Mouse (Mus musculus): ENCODE data around the gene Cyfip2. TPM values are rescaled to one million over a fixed set of nuclear protein-coding genes. Genes with fewer than 3 reads are reported as not detected.
A peak's percentile ranks its signal among the peaks of the same experiment; 100 is the strongest.

Gene Cyfip2
- polyA plus RNA-seq, 1 experiment from 2014 or later, result 8.6 TPM

- H3K4me3 ChIP-seq (ENCODE audit: low read length), result no peak overlapping the region
- no peaks in the 10 kb centered on the region for H3K4me1 ChIP-seq (replicated peaks; ENCODE audit: control insufficient read depth, insufficient read depth, low read length)
- 89% methylated on average over 6 of the region's 6 CpGs for WGBS
- H3K36me3 ChIP-seq (ENCODE audit: control insufficient read depth, insufficient read depth, low read length), result no peaks in the 10 kb centered on the region
- H3K9me3 ChIP-seq (ENCODE audit: control insufficient read depth, low read length), result no peaks in the 10 kb centered on the region
- ATAC-seq (ENCODE audit: low read depth), result no peak
- H3K9ac ChIP-seq (ENCODE audit: low read length), result no peak overlapping the region
- no peak overlapping the region for H3K27ac ChIP-seq (ENCODE audit: low read length)
- no peaks in the 10 kb centered on the region for H3K27me3 ChIP-seq (ENCODE audit: control insufficient read depth, insufficient read depth, low read depth, low read length)
- H3K4me2 ChIP-seq (ENCODE audit: low read depth, low read length), result no peak overlapping the region
Observed at GRCm38 (mm10) chr11:46176155-46176554, 136.5 kb downstream of the Cyfip2 start.

- Histone ChIP-seq H3K9ac (ENCODE audit: low read length) (no peak overlapping the region), H3K4me3 (ENCODE audit: low read length) (no peak overlapping the region), H3K9me3 (ENCODE audit: control insufficient read depth, low read length) (no peaks in the 10 kb centered on the region), H3K36me3 (ENCODE audit: control insufficient read depth, insufficient read depth, low read length) (no peaks in the 10 kb centered on the region), H3K27ac (ENCODE audit: low read length) (no peak overlapping the region), H3K4me2 (ENCODE audit: low read depth, low read length) (no peak overlapping the region), H3K27me3 (ENCODE audit: control insufficient read depth, insufficient read depth, low read depth, low read length) (no peaks in the 10 kb centered on the region), H3K4me1 (replicated peaks; ENCODE audit: control insufficient read depth, insufficient read depth, low read length) (no peaks in the 10 kb centered on the region)
- WGBS, result 89% methylated on average over 9 of the region's 9 CpGs
- ATAC-seq (ENCODE audit: low read depth), result no peak
Observed at GRCm38 (mm10) chr11:46172128-46172527, 140.5 kb downstream of the Cyfip2 start.

- Histone ChIP-seq H3K27ac (ENCODE audit: low read length) (no peak overlapping the region), H3K36me3 (ENCODE audit: control insufficient read depth, insufficient read depth, low read length) (no peaks in the 10 kb centered on the region), H3K4me1 (replicated peaks; ENCODE audit: control insufficient read depth, insufficient read depth, low read length) (no peaks in the 10 kb centered on the region; the same call in 1 of the 2 replicates), H3K4me2 (ENCODE audit: low read depth, low read length) (no peak overlapping the region), H3K27me3 (ENCODE audit: control insufficient read depth, insufficient read depth, low read depth, low read length) (peaks cover 2% of the 10 kb centered on the region), H3K9me3 (ENCODE audit: control insufficient read depth, low read length) (no peaks in the 10 kb centered on the region), H3K4me3 (ENCODE audit: low read length) (no peak overlapping the region), H3K9ac (ENCODE audit: low read length) (no peak overlapping the region)
- WGBS, result 60% methylated on average over 3 of the region's 3 CpGs
- no peak for ATAC-seq (ENCODE audit: low read depth)
Observed at GRCm38 (mm10) chr11:46169908-46170307, 142.8 kb downstream of the Cyfip2 start.

GRCm38 (mm10) chr11:46168506-46168905 is 144.2 kb downstream of the Cyfip2 start:
- H3K36me3 ChIP-seq (ENCODE audit: control insufficient read depth, insufficient read depth, low read length), result no peaks in the 10 kb centered on the region
- ATAC-seq (ENCODE audit: low read depth), result no peak
- no peak overlapping the region for H3K9ac ChIP-seq (ENCODE audit: low read length)
- H3K4me3 ChIP-seq (ENCODE audit: low read length), result no peak overlapping the region
- no peak overlapping the region for H3K4me2 ChIP-seq (ENCODE audit: low read depth, low read length)
- H3K27ac ChIP-seq (ENCODE audit: low read length), result no peak overlapping the region
- peaks cover 2% of the 10 kb centered on the region for H3K27me3 ChIP-seq (ENCODE audit: control insufficient read depth, insufficient read depth, low read depth, low read length)
- WGBS, result 77% methylated on average over 7 of the region's 7 CpGs
- no peaks in the 10 kb centered on the region; the same call in 1 of the 2 replicates for H3K4me1 ChIP-seq (replicated peaks; ENCODE audit: control insufficient read depth, insufficient read depth, low read length)
- no peaks in the 10 kb centered on the region for H3K9me3 ChIP-seq (ENCODE audit: control insufficient read depth, low read length)

GRCm38 (mm10) chr11:46165866-46166585 is 146.6 kb downstream of the Cyfip2 start, which contains the start of gene Nipal4:
Gene Nipal4 (minus strand): TSS chr11:46166508.
- peak within 1 kb of the TSS; percentile 98 for H3K4me2 ChIP-seq (ENCODE audit: low read depth, low read length)
- peaks cover 2% of the 10 kb centered on the region for H3K27me3 ChIP-seq (ENCODE audit: control insufficient read depth, insufficient read depth, low read depth, low read length)
- H3K9ac ChIP-seq (ENCODE audit: low read length), result peak within 1 kb of the TSS; percentile 71
- H3K36me3 ChIP-seq (ENCODE audit: control insufficient read depth, insufficient read depth, low read length), result no peaks in the 10 kb centered on the region
- H3K9me3 ChIP-seq (ENCODE audit: control insufficient read depth, low read length), result no peaks in the 10 kb centered on the region
- ATAC-seq (ENCODE audit: low read depth), result peak; percentile 76
- peak within 1 kb of the TSS; percentile 61 for H3K4me3 ChIP-seq (ENCODE audit: low read length)
- 1% methylated on average over 40 of the region's 40 CpGs for whole genome bisulfite sequencing
- H3K27ac ChIP-seq (ENCODE audit: low read length), result no peak within 1 kb of the TSS
- no peaks in the 10 kb centered on the region; the same call in 1 of the 2 replicates for H3K4me1 ChIP-seq (replicated peaks; ENCODE audit: control insufficient read depth, insufficient read depth, low read length)

- H3K4me2 ChIP-seq (ENCODE audit: low read depth, low read length), result no peak overlapping the region
- H3K9me3 ChIP-seq (ENCODE audit: control insufficient read depth, low read length), result no peaks in the 10 kb centered on the region
- no peak for ATAC-seq (ENCODE audit: low read depth)
- H3K4me3 ChIP-seq (ENCODE audit: low read length), result no peak overlapping the region
- H3K27ac ChIP-seq (ENCODE audit: low read length), result no peak overlapping the region
- no peak overlapping the region for H3K9ac ChIP-seq (ENCODE audit: low read length)
- H3K36me3 ChIP-seq (ENCODE audit: control insufficient read depth, insufficient read depth, low read length), result no peaks in the 10 kb centered on the region
- no peaks in the 10 kb centered on the region for H3K4me1 ChIP-seq (replicated peaks; ENCODE audit: control insufficient read depth, insufficient read depth, low read length)
- H3K27me3 ChIP-seq (ENCODE audit: control insufficient read depth, insufficient read depth, low read depth, low read length), result no peaks in the 10 kb centered on the region
Observed at GRCm38 (mm10) chr11:46157462-46157861, 155.2 kb downstream of the Cyfip2 start.

- WGBS, result 83% methylated on average over 8 of the region's 8 CpGs
- no peak for ATAC-seq (ENCODE audit: low read depth)
- H3K4me2 ChIP-seq (ENCODE audit: low read depth, low read length), result no peak overlapping the region
- no peaks in the 10 kb centered on the region for H3K4me1 ChIP-seq (replicated peaks; ENCODE audit: control insufficient read depth, insufficient read depth, low read length)
- H3K27me3 ChIP-seq (ENCODE audit: control insufficient read depth, insufficient read depth, low read depth, low read length), result no peaks in the 10 kb centered on the region
- H3K9ac ChIP-seq (ENCODE audit: low read length), result no peak overlapping the region
- no peaks in the 10 kb centered on the region for H3K9me3 ChIP-seq (ENCODE audit: control insufficient read depth, low read length)
- no peaks in the 10 kb centered on the region for H3K36me3 ChIP-seq (ENCODE audit: control insufficient read depth, insufficient read depth, low read length)
- H3K4me3 ChIP-seq (ENCODE audit: low read length), result no peak overlapping the region
- H3K27ac ChIP-seq (ENCODE audit: low read length), result no peak overlapping the region
Observed at GRCm38 (mm10) chr11:46156945-46157344, 155.7 kb downstream of the Cyfip2 start.

- Histone ChIP-seq H3K4me2 (ENCODE audit: low read depth, low read length) (no peak overlapping the region), H3K9me3 (ENCODE audit: control insufficient read depth, low read length) (no peaks in the 10 kb centered on the region), H3K27me3 (ENCODE audit: control insufficient read depth, insufficient read depth, low read depth, low read length) (no peaks in the 10 kb centered on the region), H3K4me3 (ENCODE audit: low read length) (no peak overlapping the region), H3K9ac (ENCODE audit: low read length) (no peak overlapping the region), H3K4me1 (replicated peaks; ENCODE audit: control insufficient read depth, insufficient read depth, low read length) (no peaks in the 10 kb centered on the region), H3K36me3 (ENCODE audit: control insufficient read depth, insufficient read depth, low read length) (peaks cover 16% of the 10 kb centered on the region), H3K27ac (ENCODE audit: low read length) (no peak overlapping the region)
- WGBS, result 91% methylated on average over 5 of the region's 5 CpGs
- no peak for ATAC-seq (ENCODE audit: low read depth)
Observed at GRCm38 (mm10) chr11:46146619-46147018, 166.0 kb downstream of the Cyfip2 start.

- Histone ChIP-seq H3K27me3 (ENCODE audit: control insufficient read depth, insufficient read depth, low read depth, low read length) (no peaks in the 10 kb centered on the region), H3K36me3 (ENCODE audit: control insufficient read depth, insufficient read depth, low read length) (peaks cover 20% of the 10 kb centered on the region), H3K9ac (ENCODE audit: low read length) (no peak overlapping the region), H3K4me1 (replicated peaks; ENCODE audit: control insufficient read depth, insufficient read depth, low read length) (no peaks in the 10 kb centered on the region), H3K27ac (ENCODE audit: low read length) (no peak overlapping the region), H3K4me2 (ENCODE audit: low read depth, low read length) (no peak overlapping the region), H3K9me3 (ENCODE audit: control insufficient read depth, low read length) (no peaks in the 10 kb centered on the region), H3K4me3 (ENCODE audit: low read length) (no peak overlapping the region)
- WGBS, result 83% methylated on average over 11 of the region's 11 CpGs
- no peak for ATAC-seq (ENCODE audit: low read depth)
Observed at GRCm38 (mm10) chr11:46145163-46145875, 167.3 kb downstream of the Cyfip2 start.
